Mouse (Mus musculus): Measurements from ENCODE around the gene Nfe2. TPM values are rescaled to one million over a fixed set of nuclear protein-coding genes. Genes with fewer than 3 reads are reported as not detected.
A peak's percentile ranks its signal among the peaks of the same experiment; 100 is the strongest.

Gene Nfe2
- polyA plus RNA-seq, 1 experiment from 2014 or later, result 0.69 TPM

GRCm38 (mm10) chr15:103301547-103302340 lies 43.5 kb upstream of the Nfe2 start:
- Histone ChIP-seq H3K27me3 (replicated peaks; ENCODE audit: control insufficient read depth, insufficient read depth, low read length) (no peaks in the 10 kb centered on the region), H3K4me2 (ENCODE audit: low read length) (no peak overlapping the region), H3K27ac (ENCODE audit: low read depth, low read length) (peak overlapping the region; percentile 97), H3K36me3 (ENCODE audit: control insufficient read depth, insufficient read depth, low read length) (no peaks in the 10 kb centered on the region), H3K9me3 (ENCODE audit: control insufficient read depth, low read length) (no peaks in the 10 kb centered on the region), H3K9ac (ENCODE audit: low read depth, low read length) (peak overlapping the region; percentile 41), H3K4me3 (ENCODE audit: low read length) (no peak overlapping the region), H3K4me1 (ENCODE audit: control insufficient read depth, insufficient read depth, low read depth, low read length) (peaks cover 73% of the 10 kb centered on the region)
- no peak for ATAC-seq
- 27% methylated on average over 5 of the region's 5 CpGs for WGBS

GRCm38 (mm10) chr15:103301046-103301445 lies 42.8 kb upstream of the Nfe2 start:
- 9% methylated on average over 2 of the region's 2 CpGs for WGBS
- no peak for ATAC-seq
- Histone ChIP-seq H3K4me2 (ENCODE audit: low read length) (no peak overlapping the region), H3K36me3 (ENCODE audit: control insufficient read depth, insufficient read depth, low read length) (no peaks in the 10 kb centered on the region), H3K9me3 (ENCODE audit: control insufficient read depth, low read length) (no peaks in the 10 kb centered on the region), H3K27me3 (replicated peaks; ENCODE audit: control insufficient read depth, insufficient read depth, low read length) (no peaks in the 10 kb centered on the region), H3K4me3 (ENCODE audit: low read length) (no peak overlapping the region), H3K9ac (ENCODE audit: low read depth, low read length) (peak overlapping the region; percentile 58; the same call in 1 of the 2 replicates), H3K27ac (ENCODE audit: low read depth, low read length) (peak overlapping the region; percentile 97), H3K4me1 (ENCODE audit: control insufficient read depth, insufficient read depth, low read depth, low read length) (peaks cover 75% of the 10 kb centered on the region)

GRCm38 (mm10) chr15:103300560-103300959 lies 42.4 kb upstream of the Nfe2 start:
- peak overlapping the region; percentile 30; the same call in 1 of the 2 replicates for H3K4me3 ChIP-seq (ENCODE audit: low read length)
- H3K4me2 ChIP-seq (ENCODE audit: low read length), result peak overlapping the region; percentile 58
- peak overlapping the region; percentile 58 for H3K9ac ChIP-seq (ENCODE audit: low read depth, low read length)
- 0% methylated on average over 2 of the region's 2 CpGs for WGBS
- peak overlapping the region; percentile 97 for H3K27ac ChIP-seq (ENCODE audit: low read depth, low read length)
- H3K36me3 ChIP-seq (ENCODE audit: control insufficient read depth, insufficient read depth, low read length), result no peaks in the 10 kb centered on the region
- H3K4me1 ChIP-seq (ENCODE audit: control insufficient read depth, insufficient read depth, low read depth, low read length), result peaks cover 73% of the 10 kb centered on the region
- H3K9me3 ChIP-seq (ENCODE audit: control insufficient read depth, low read length), result no peaks in the 10 kb centered on the region
- no peak; the same call in 1 of the 2 replicates for ATAC-seq
- H3K27me3 ChIP-seq (replicated peaks; ENCODE audit: control insufficient read depth, insufficient read depth, low read length), result no peaks in the 10 kb centered on the region

GRCm38 (mm10) chr15:103300067-103300471 lies 41.9 kb upstream of the Nfe2 start:
- H3K9me3 ChIP-seq (ENCODE audit: control insufficient read depth, low read length), result no peaks in the 10 kb centered on the region
- peak overlapping the region; percentile 30 for H3K4me3 ChIP-seq (ENCODE audit: low read length)
- H3K4me2 ChIP-seq (ENCODE audit: low read length), result peak overlapping the region; percentile 58
- H3K27ac ChIP-seq (ENCODE audit: low read depth, low read length), result peak overlapping the region; percentile 97
- no peaks in the 10 kb centered on the region for H3K27me3 ChIP-seq (replicated peaks; ENCODE audit: control insufficient read depth, insufficient read depth, low read length)
- peak; percentile 75 for ATAC-seq
- H3K36me3 ChIP-seq (ENCODE audit: control insufficient read depth, insufficient read depth, low read length), result no peaks in the 10 kb centered on the region
- H3K4me1 ChIP-seq (ENCODE audit: control insufficient read depth, insufficient read depth, low read depth, low read length), result peaks cover 73% of the 10 kb centered on the region
- H3K9ac ChIP-seq (ENCODE audit: low read depth, low read length), result peak overlapping the region; percentile 58
- 6% methylated on average over 18 of the region's 18 CpGs for WGBS

GRCm38 (mm10) chr15:103299644-103300043 lies 41.4 kb upstream of the Nfe2 start:
- peaks cover 71% of the 10 kb centered on the region for H3K4me1 ChIP-seq (ENCODE audit: control insufficient read depth, insufficient read depth, low read depth, low read length)
- peak overlapping the region; percentile 58 for H3K9ac ChIP-seq (ENCODE audit: low read depth, low read length)
- peak overlapping the region; percentile 30 for H3K4me3 ChIP-seq (ENCODE audit: low read length)
- peak overlapping the region; percentile 97 for H3K27ac ChIP-seq (ENCODE audit: low read depth, low read length)
- no peaks in the 10 kb centered on the region for H3K27me3 ChIP-seq (replicated peaks; ENCODE audit: control insufficient read depth, insufficient read depth, low read length)
- peak; percentile 7 for ATAC-seq
- H3K9me3 ChIP-seq (ENCODE audit: control insufficient read depth, low read length), result no peaks in the 10 kb centered on the region
- WGBS, result 14% methylated on average over 8 of the region's 8 CpGs
- H3K36me3 ChIP-seq (ENCODE audit: control insufficient read depth, insufficient read depth, low read length), result no peaks in the 10 kb centered on the region
- H3K4me2 ChIP-seq (ENCODE audit: low read length), result peak overlapping the region; percentile 58

- WGBS, result 56% methylated on average over 5 of the region's 5 CpGs
- no peaks in the 10 kb centered on the region for H3K9me3 ChIP-seq (ENCODE audit: control insufficient read depth, low read length)
- ATAC-seq, result no peak
- H3K4me2 ChIP-seq (ENCODE audit: low read length), result no peak overlapping the region
- H3K36me3 ChIP-seq (ENCODE audit: control insufficient read depth, insufficient read depth, low read length), result no peaks in the 10 kb centered on the region
- H3K27me3 ChIP-seq (replicated peaks; ENCODE audit: control insufficient read depth, insufficient read depth, low read length), result no peaks in the 10 kb centered on the region
- peak overlapping the region; percentile 58; the same call in 1 of the 2 replicates for H3K9ac ChIP-seq (ENCODE audit: low read depth, low read length)
- H3K4me3 ChIP-seq (ENCODE audit: low read length), result no peak overlapping the region
- peaks cover 65% of the 10 kb centered on the region for H3K4me1 ChIP-seq (ENCODE audit: control insufficient read depth, insufficient read depth, low read depth, low read length)
- peak overlapping the region; percentile 97 for H3K27ac ChIP-seq (ENCODE audit: low read depth, low read length)
Observed at GRCm38 (mm10) chr15:103298861-103299616, 40.8 kb upstream of the Nfe2 start.

GRCm38 (mm10) chr15:103298026-103298425 lies 39.8 kb upstream of the Nfe2 start:
- ATAC-seq, result no peak
- 43% methylated on average over 3 of the region's 3 CpGs for whole genome bisulfite sequencing

GRCm38 (mm10) chr15:103297313-103297712 lies 39.1 kb upstream of the Nfe2 start:
- H3K4me1 ChIP-seq (ENCODE audit: control insufficient read depth, insufficient read depth, low read depth, low read length), result peaks cover 54% of the 10 kb centered on the region
- H3K36me3 ChIP-seq (ENCODE audit: control insufficient read depth, insufficient read depth, low read length), result peaks cover 6% of the 10 kb centered on the region; the same call in 1 of the 2 replicates
- peak overlapping the region; percentile 97 for H3K27ac ChIP-seq (ENCODE audit: low read depth, low read length)
- H3K9ac ChIP-seq (ENCODE audit: low read depth, low read length), result no peak overlapping the region
- no peak overlapping the region for H3K4me2 ChIP-seq (ENCODE audit: low read length)
- no peaks in the 10 kb centered on the region for H3K27me3 ChIP-seq (replicated peaks; ENCODE audit: control insufficient read depth, insufficient read depth, low read length)
- no peak for ATAC-seq
- H3K9me3 ChIP-seq (ENCODE audit: control insufficient read depth, low read length), result no peaks in the 10 kb centered on the region
- no peak overlapping the region for H3K4me3 ChIP-seq (ENCODE audit: low read length)
- WGBS, result 36% methylated on average over 6 of the region's 6 CpGs

More at GRCm38 (mm10) chr15:103298026-103298425, 39.8 kb upstream of the Nfe2 start:
- H3K27me3 ChIP-seq (replicated peaks; ENCODE audit: control insufficient read depth, insufficient read depth, low read length), result no peaks in the 10 kb centered on the region
- peaks cover 56% of the 10 kb centered on the region for H3K4me1 ChIP-seq (ENCODE audit: control insufficient read depth, insufficient read depth, low read depth, low read length)
- peak overlapping the region; percentile 97 for H3K27ac ChIP-seq (ENCODE audit: low read depth, low read length)
- H3K9ac ChIP-seq (ENCODE audit: low read depth, low read length), result peak overlapping the region; percentile 4; the same call in 1 of the 2 replicates
- H3K36me3 ChIP-seq (ENCODE audit: control insufficient read depth, insufficient read depth, low read length), result peaks cover 4% of the 10 kb centered on the region; the same call in 1 of the 2 replicates
- H3K4me2 ChIP-seq (ENCODE audit: low read length), result no peak overlapping the region
- no peaks in the 10 kb centered on the region for H3K9me3 ChIP-seq (ENCODE audit: control insufficient read depth, low read length)
- no peak overlapping the region for H3K4me3 ChIP-seq (ENCODE audit: low read length)

GRCm38 (mm10) chr15:103295851-103296250 lies 37.6 kb upstream of the Nfe2 start:
- Histone ChIP-seq H3K4me2 (ENCODE audit: low read length) (no peak overlapping the region), H3K4me1 (ENCODE audit: control insufficient read depth, insufficient read depth, low read depth, low read length) (peaks cover 40% of the 10 kb centered on the region), H3K9me3 (ENCODE audit: control insufficient read depth, low read length) (no peaks in the 10 kb centered on the region), H3K36me3 (ENCODE audit: control insufficient read depth, insufficient read depth, low read length) (peaks cover 14% of the 10 kb centered on the region), H3K4me3 (ENCODE audit: low read length) (no peak overlapping the region), H3K27ac (ENCODE audit: low read depth, low read length) (0 out of 2 replicates have a peak overlapping the region, but pooled peaks have one; percentile 36), H3K9ac (ENCODE audit: low read depth, low read length) (no peak overlapping the region), H3K27me3 (replicated peaks; ENCODE audit: control insufficient read depth, insufficient read depth, low read length) (no peaks in the 10 kb centered on the region)
- ATAC-seq, result no peak
- WGBS, result 12% methylated on average over 5 of the region's 5 CpGs

All from hindbrain, embryonic 16.5 days (tissue).